Mouse (Mus musculus) stomach, embryonic 16.5 days (tissue): ENCODE data around the gene Pde4d. TPM values are rescaled to one million over a fixed set of nuclear protein-coding genes. Genes with fewer than 3 reads are reported as not detected.

ENCODE experiments used
- ATAC-seq: fragments of 200-750 bp; cut with Nextera tagmentation; 2 replicates; pipeline ENCODE4 v1.8.0; 2017; ENCODE audit warnings: moderate number of reproducible peaks, moderate TSS enrichment; ENCODE audit not compliant: insufficient read depth, low FRiP score
- H3K27ac ChIP-seq: fragments of 300-500 bp; sonication (generic); 2 replicates; pipeline ENCODE4 v1.5.1; 2014; ENCODE audit warnings: low read length
- H3K27me3 ChIP-seq: fragments of 300-500 bp; sonication (generic); 2 replicates; pipeline ENCODE4 v1.6.1; 2014; ENCODE audit warnings: low read length, control low read depth, mixed read lengths; ENCODE audit not compliant: control insufficient read depth, insufficient read depth
- H3K36me3 ChIP-seq: fragments of 300-500 bp; sonication (generic); 2 replicates; pipeline ENCODE4 v1.6.1; 2014; ENCODE audit warnings: low read length; ENCODE audit not compliant: control insufficient read depth, insufficient read depth
- H3K4me1 ChIP-seq: fragments of 300-500 bp; sonication (generic); 2 replicates; pipeline ENCODE4 v1.6.1; 2014; ENCODE audit warnings: low read length, control low read depth, mixed read lengths; ENCODE audit not compliant: control insufficient read depth, insufficient read depth
- H3K4me2 ChIP-seq: fragments of 300-500 bp; sonication (generic); 2 replicates; pipeline ENCODE4 v1.6.1; 2014; ENCODE audit warnings: low read depth, low read length, mixed read lengths
- H3K4me3 ChIP-seq: fragments of 300-500 bp; sonication (generic); replicated peaks from 2 replicates; pipeline ENCODE4 v1.5.1; 2014; ENCODE audit warnings: mild to moderate bottlenecking, low read length
- H3K9ac ChIP-seq: fragments of 300-500 bp; sonication (generic); 2 replicates; pipeline ENCODE4 v1.6.1; 2014; ENCODE audit warnings: low read length
- H3K9me3 ChIP-seq: fragments of 300-500 bp; sonication (generic); replicated peaks from 2 replicates; pipeline ENCODE4 v1.6.1; 2016; ENCODE audit warnings: low read length, control low read depth; ENCODE audit not compliant: control insufficient read depth
- WGBS: fragments of 180-500 bp; shearing (Covaris S2); extraction: QIAGEN DNeasy Blood & Tissue Kit; methylation state at CpG from one replicate; pipeline ENCODE4 v1.1.7; 2014; 5-methylcytosine and 5-hydroxymethylcytosine counted together
- polyA plus RNA-seq: library from polyadenylated mRNA; unstranded; fragments of >200 nt; fragmentation: Nextera tagmentation; extraction: Ambion mirVana; gene quantifications from 2 replicates; pipeline ENCODE4 v1.2.1, GENCODE M21; 2015

Pde4d gene
- polyA plus RNA-seq, 1 experiment from 2014 or later, result 22.1 TPM

DNA sequence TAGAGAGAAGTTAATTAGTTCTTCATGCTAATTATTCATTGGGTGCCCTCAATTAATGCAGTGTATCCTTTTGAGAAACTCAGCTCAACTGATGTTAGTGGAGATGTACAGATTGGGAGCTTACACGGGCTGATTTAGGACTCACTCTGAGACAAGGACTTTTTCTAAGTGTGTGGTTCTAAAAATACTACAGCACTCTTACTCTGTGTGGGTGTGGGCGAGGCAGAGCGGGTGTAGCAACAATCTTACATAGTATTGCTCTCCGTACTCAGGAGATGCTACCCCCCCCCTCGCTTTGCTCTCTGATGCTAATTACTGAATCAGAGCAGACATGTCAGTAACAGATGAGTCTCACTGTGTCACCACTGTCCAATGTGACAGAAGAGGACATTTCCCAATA, 976.3 kb downstream of the Pde4d start:
- peaks cover 2% of the 10 kb centered on the region; the same call in 1 of the 2 replicates for H3K9me3 ChIP-seq
- no peaks in the 10 kb centered on the region for H3K36me3 ChIP-seq
- no peak overlapping the region for H3K27ac ChIP-seq
- 86% methylated on average over 5 of the region's 5 CpGs for WGBS
- no peaks in the 10 kb centered on the region for H3K27me3 ChIP-seq
- no peak for ATAC-seq
- H3K4me2 ChIP-seq, result no peak overlapping the region
- H3K4me3 ChIP-seq, result no peak overlapping the region
- H3K9ac ChIP-seq, result no peak overlapping the region
- H3K4me1 ChIP-seq, result peaks cover 8% of the 10 kb centered on the region

GRCm38 (mm10) chr13:109427541-109427940, 977.8 kb downstream of the Pde4d start:
- no peak overlapping the region for H3K9ac ChIP-seq
- WGBS, result 81% methylated on average over 7 of the region's 7 CpGs
- ATAC-seq, result no peak

DNA sequence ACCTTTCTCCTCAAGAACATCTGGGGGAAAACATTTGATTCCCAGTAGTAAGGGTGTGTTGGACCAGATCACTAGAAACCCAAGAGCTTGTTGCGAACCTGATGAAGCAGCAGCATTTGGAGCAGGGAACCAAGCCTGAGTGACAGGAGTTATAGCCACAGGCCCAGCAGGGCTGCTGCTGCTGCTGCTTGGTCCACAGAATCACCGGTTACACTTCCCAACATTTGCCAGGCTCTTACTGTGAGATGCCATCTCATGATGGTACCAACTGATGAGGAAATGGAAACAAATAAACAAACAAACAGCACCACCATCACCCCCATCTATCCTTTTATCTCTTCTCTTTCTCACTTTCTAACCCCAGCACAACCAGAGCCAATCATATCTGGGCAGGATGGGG, 979.8 kb downstream of the Pde4d start:
- 83% methylated on average over 2 of the region's 2 CpGs for WGBS
- Histone ChIP-seq H3K9ac (no peak overlapping the region), H3K4me2 (no peak overlapping the region), H3K36me3 (no peaks in the 10 kb centered on the region), H3K9me3 (no peaks in the 10 kb centered on the region), H3K4me3 (no peak overlapping the region), H3K27me3 (no peaks in the 10 kb centered on the region), H3K4me1 (peaks cover 4% of the 10 kb centered on the region), H3K27ac (no peak overlapping the region)
- no peak for ATAC-seq

More at GRCm38 (mm10) chr13:109427541-109427940, 977.8 kb downstream of the Pde4d start:
- H3K4me1 ChIP-seq, result peaks cover 8% of the 10 kb centered on the region
- H3K4me2 ChIP-seq, result no peak overlapping the region
- H3K4me3 ChIP-seq, result no peak overlapping the region
- no peaks in the 10 kb centered on the region for H3K9me3 ChIP-seq
- H3K36me3 ChIP-seq, result no peaks in the 10 kb centered on the region
- no peaks in the 10 kb centered on the region for H3K27me3 ChIP-seq
- no peak overlapping the region for H3K27ac ChIP-seq

DNA sequence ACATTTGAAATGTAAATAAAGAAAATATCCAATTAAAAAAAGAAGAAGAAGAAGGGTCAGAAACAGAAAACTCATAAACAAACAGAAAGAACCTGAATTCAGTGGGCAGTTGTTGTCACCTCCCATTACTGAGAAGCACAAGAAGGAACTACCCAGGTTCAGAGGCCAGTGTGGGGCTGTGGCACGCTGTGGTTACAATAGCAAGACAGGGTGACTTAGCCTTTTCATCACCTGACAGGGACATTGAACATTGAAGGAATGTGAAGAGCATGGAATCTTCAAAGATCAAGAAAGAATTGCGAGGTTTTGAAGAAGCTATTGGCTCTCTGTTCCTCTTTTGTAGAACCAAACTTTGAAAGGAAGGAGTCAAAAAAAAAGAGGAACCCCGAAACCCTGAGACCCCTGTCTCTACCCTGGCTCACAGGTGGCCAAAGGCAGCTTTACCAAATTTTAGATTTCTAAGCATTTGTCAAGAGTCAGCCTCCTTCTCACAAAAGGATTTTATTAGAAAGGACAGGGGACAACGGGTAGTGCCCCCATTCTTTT, 987.6 kb downstream of the Pde4d start:
- H3K4me2 ChIP-seq, result no peak overlapping the region
- no peaks in the 10 kb centered on the region for H3K9me3 ChIP-seq
- H3K4me3 ChIP-seq, result no peak overlapping the region
- H3K4me1 ChIP-seq, result peaks cover 13% of the 10 kb centered on the region
- WGBS, result 65% methylated on average over 4 of the region's 4 CpGs
- H3K27me3 ChIP-seq, result no peaks in the 10 kb centered on the region
- no peak overlapping the region for H3K27ac ChIP-seq
- H3K36me3 ChIP-seq, result no peaks in the 10 kb centered on the region
- no peak for ATAC-seq
- H3K9ac ChIP-seq, result no peak overlapping the region

GRCm38 (mm10) chr13:109439436-109440161, 989.9 kb downstream of the Pde4d start:
- Histone ChIP-seq H3K4me1 (peaks cover 16% of the 10 kb centered on the region), H3K9ac (no peak overlapping the region), H3K27ac (peak overlapping the region; percentile 21; the same call in 1 of the 2 replicates), H3K4me3 (no peak overlapping the region; the same call in 1 of the 2 replicates), H3K27me3 (no peaks in the 10 kb centered on the region), H3K4me2 (peak overlapping the region; percentile 92), H3K36me3 (no peaks in the 10 kb centered on the region), H3K9me3 (no peaks in the 10 kb centered on the region)
- 54% methylated on average over 5 of the region's 5 CpGs for WGBS
- ATAC-seq, result no peak

DNA sequence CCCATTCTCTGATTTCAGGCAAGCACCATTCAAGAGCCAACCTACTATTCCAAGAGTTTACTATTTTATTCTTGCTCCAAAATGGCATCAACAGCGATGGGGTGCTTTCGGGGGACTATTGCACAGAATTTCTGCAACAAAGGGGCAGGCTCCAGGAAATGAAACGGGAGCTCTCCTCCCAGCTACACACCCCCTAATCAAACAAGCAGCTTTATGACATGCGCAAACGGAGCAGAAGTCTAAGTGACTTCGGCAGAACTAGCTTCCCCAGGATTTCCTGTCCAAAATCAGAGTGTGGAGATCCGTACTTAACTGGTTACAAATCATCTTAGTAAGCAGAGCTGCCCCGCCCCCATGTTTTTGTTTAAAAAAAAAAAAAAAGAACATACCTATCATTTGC, 990.6 kb downstream of the Pde4d start:
- Histone ChIP-seq H3K27ac (peak overlapping the region; percentile 93), H3K9ac (peak overlapping the region; percentile 71), H3K9me3 (no peaks in the 10 kb centered on the region), H3K27me3 (no peaks in the 10 kb centered on the region), H3K4me2 (peak overlapping the region; percentile 92), H3K36me3 (no peaks in the 10 kb centered on the region), H3K4me3 (peak overlapping the region; percentile 65), H3K4me1 (peaks cover 16% of the 10 kb centered on the region)
- peak; percentile 86 for ATAC-seq
- under 1% methylated on average over 8 of the region's 8 CpGs for WGBS

DNA sequence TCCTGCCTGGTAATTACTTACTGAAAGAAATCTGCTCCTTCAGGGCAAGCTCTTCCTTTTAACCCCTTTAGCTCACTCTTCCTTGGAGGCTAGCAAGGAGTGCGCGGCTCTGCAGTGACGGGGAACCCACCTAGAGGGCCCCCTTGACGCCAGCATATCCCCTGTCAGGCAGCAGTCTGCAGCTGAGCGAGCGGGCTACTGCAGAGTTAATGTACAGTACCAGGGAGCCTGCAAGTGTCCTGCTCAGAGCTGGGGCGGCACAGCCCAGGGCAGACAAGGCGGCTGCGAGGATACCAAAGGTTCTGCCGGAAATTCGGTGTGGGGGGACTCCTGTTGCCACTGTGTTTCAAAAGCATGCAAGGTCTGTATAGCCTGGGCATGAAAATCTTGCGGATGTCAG, 991.1 kb downstream of the Pde4d start:
- no peaks in the 10 kb centered on the region for H3K27me3 ChIP-seq
- peak overlapping the region; percentile 93 for H3K27ac ChIP-seq
- peak overlapping the region; percentile 92 for H3K4me2 ChIP-seq
- H3K9ac ChIP-seq, result peak overlapping the region; percentile 71
- H3K4me3 ChIP-seq, result peak overlapping the region; percentile 65
- no peaks in the 10 kb centered on the region for H3K36me3 ChIP-seq
- H3K4me1 ChIP-seq, result peaks cover 16% of the 10 kb centered on the region
- ATAC-seq, result peak; percentile 97
- no peaks in the 10 kb centered on the region for H3K9me3 ChIP-seq
- under 1% methylated on average over 12 of the region's 12 CpGs for WGBS

DNA sequence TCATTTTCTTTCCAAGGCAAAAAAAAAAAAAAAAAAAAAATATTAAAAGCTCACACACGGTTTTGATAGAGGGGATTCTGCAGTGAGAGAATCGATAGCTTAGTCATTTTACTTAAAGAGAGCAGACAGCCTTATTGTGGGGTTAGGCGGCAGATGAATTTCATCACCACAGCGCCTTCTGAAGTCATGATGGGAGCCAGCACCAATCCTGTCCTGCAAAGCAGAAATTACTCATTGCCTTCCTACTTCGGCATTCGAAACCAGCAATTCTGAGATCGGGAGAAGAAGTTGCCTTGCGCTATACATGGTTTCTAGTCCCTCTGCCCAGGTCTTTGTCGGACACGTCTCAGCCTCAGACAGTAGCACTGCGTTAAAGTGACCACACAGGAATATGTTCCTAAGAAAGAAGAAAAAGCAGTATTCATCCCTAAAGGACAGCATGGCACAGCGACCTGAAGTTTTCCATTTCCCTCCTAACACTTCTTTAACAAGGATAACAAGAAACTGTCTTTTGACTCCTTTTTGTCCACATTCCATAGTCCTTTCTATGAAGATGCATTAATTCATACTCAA, 991.7 kb downstream of the Pde4d start:
- Histone ChIP-seq H3K9me3 (no peaks in the 10 kb centered on the region), H3K27ac (peak overlapping the region; percentile 93), H3K4me3 (peak overlapping the region; percentile 65), H3K9ac (peak overlapping the region; percentile 71), H3K4me1 (peaks cover 16% of the 10 kb centered on the region), H3K4me2 (peak overlapping the region; percentile 92), H3K36me3 (no peaks in the 10 kb centered on the region), H3K27me3 (no peaks in the 10 kb centered on the region)
- 22% methylated on average over 12 of the region's 12 CpGs for WGBS
- no peak for ATAC-seq

GRCm38 (mm10) chr13:109446138-109446537, 996.4 kb downstream of the Pde4d start:
- H3K4me2 ChIP-seq, result no peak overlapping the region
- H3K27me3 ChIP-seq, result no peaks in the 10 kb centered on the region
- no peaks in the 10 kb centered on the region for H3K36me3 ChIP-seq
- no peak overlapping the region for H3K4me3 ChIP-seq
- ATAC-seq, result no peak
- 84% methylated on average over 7 of the region's 7 CpGs for WGBS
- peaks cover 9% of the 10 kb centered on the region for H3K4me1 ChIP-seq
- H3K9ac ChIP-seq, result no peak overlapping the region
- H3K27ac ChIP-seq, result no peak overlapping the region
- H3K9me3 ChIP-seq, result no peaks in the 10 kb centered on the region
